Mouse (Mus musculus): ENCODE measurements around the gene Slc22a12. TPM values are rescaled to one million over a fixed set of nuclear protein-coding genes. Genes with fewer than 3 reads are reported as not detected.

Slc22a12 gene
- not detected for polyA plus RNA-seq (2012; fragmentation: generic; extraction: Trizol)

DNA sequence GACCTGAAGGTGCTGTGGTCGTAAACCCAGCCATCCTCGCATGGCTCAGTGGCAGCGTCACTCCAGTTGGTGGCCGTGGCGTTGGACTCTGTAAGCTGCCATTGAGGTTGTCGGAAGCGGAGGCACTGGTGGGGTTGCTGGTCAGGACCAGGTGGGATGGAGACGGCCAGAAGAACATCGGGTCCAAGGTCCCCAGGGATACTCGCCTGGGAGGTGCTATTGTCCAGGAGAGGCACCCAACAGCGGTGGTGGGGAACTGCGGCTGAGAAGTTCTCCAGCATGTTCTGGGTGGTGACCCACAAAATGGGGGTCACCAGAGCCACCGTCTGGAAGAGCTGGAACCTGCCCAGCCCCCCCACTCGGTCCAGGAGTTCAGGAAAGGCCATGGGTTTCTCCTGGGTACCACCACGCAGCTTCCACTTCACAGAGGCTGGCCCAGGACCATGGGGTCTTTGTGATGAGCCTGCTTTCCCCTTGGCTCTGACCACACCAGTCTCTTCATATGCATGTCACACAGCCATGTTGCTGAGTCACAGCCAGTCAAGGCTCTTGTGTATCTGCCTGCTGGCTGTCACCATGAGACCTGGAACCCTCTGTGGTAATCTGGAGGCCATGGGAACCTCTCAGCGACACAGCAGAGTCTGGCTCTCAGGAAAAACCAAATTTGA, at the start of gene Slc22a12:
Gene Slc22a12, minus strand, starts transcription at position 666 of the 668 bp plus-strand sequence.

Other genes starting within 250 kb of the Slc22a12 start
- gene Cdc42bpg, start 236.6 kb downstream of the Slc22a12 start, polyA plus RNA-seq (2012; fragmentation: generic; extraction: Trizol) = under 1 TPM; 0.04 to 0.26 TPM
- gene Men1, start 208.1 kb downstream of the Slc22a12 start, polyA plus RNA-seq (2012; fragmentation: generic; extraction: Trizol) = 10 to 100 TPM; 39.2 to 60.2 TPM
- 10 to 100 TPM in 1 of 2 experiments, 1 to 10 TPM in 1; 3.1 to 11.6 TPM for gene Map4k2, start 201.9 kb downstream of the Slc22a12 start, polyA plus RNA-seq (2012; fragmentation: generic; extraction: Trizol)
- 100 to 1,000 TPM in 1 of 2 experiments, 10 to 100 TPM in 1; 75.7 to 128 TPM for gene Sf1, start 179.3 kb downstream of the Slc22a12 start, polyA plus RNA-seq (2012; fragmentation: generic; extraction: Trizol)
- gene Pygm, start 158.6 kb downstream of the Slc22a12 start, polyA plus RNA-seq (2012; fragmentation: generic; extraction: Trizol) = 1 to 10 TPM in 1 of 2 experiments, under 1 TPM in 1; 0.06 to 3.8 TPM
- gene Rasgrp2, start 143.7 kb downstream of the Slc22a12 start, polyA plus RNA-seq (2012; fragmentation: generic; extraction: Trizol) = 1 to 10 TPM in 1 of 2 experiments, under 1 TPM in 1; 0.01 to 2.2 TPM
- gene Nrxn2, start 124.3 kb downstream of the Slc22a12 start, polyA plus RNA-seq (2012; fragmentation: generic; extraction: Trizol) = under 1 TPM; 0.51 to 0.53 TPM

Data from C3H10T1/2 (cell line).